9 mouse cellular contexts compared by ENCODE assay signal in the genomic region with DNA sequence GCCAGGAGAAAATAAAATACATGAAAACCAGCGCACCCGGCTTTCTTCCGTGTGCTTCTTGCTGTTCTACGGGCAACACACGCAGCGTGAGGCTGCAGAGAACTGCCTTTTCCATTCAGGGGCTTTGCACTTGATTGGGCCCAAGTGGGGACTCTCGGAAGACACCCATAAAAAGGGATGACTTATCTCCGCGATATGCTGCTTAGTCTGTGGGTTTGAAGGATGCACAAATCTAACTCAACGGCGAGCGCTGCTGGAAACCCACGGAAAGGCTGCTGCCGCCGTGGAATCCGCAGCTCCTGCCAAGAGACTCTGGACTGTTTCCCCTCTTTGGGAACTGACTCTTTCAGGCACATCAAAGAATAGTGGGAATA.
DNase-seq lines count a peak whose midpoint lies in the region; ATAC-seq and TF ChIP-seq lines count a peak whose summit lies in the region.
"Had no signal": no experiment of that assay in that cellular context is flagged by ENCODE, and none has a peak within 500 bp of the region (broad histone marks: within the 10 kb centered on the region; RNA-seq: fewer than 3 reads in every experiment).

No protein-coding gene starts in this region.

- no peaks in the 10 kb centered on the region for H3K9me3 ChIP-seq in neural tube, embryonic 13.5 days
- H3K9me3 ChIP-seq: liver, embryonic 13.5 days had no signal

- peak overlapping the region; percentile 56 for H3K4me3 ChIP-seq in layer of hippocampus, adult 2 months
- H3K4me3 ChIP-seq in neural tube, embryonic 13.5 days: peak overlapping the region; percentile 25
- H3K4me3 ChIP-seq: liver, embryonic 13.5 days had no signal

- WGBS in neural tube, embryonic 13.5 days: 36% methylated on average over 16 of the region's 16 CpGs

- peak overlapping the region; percentile 52 for H3K4me2 ChIP-seq in neural tube, embryonic 13.5 days
- H3K4me2 ChIP-seq: liver, embryonic 13.5 days had no signal

- H3K27me3 ChIP-seq in neural tube, embryonic 13.5 days: no peaks in the 10 kb centered on the region
- H3K27me3 ChIP-seq: liver, embryonic 13.5 days had no signal

- peak overlapping the region; percentile 49 for H3K9ac ChIP-seq in neural tube, embryonic 13.5 days
- H3K9ac ChIP-seq: liver, embryonic 13.5 days had no signal

- no peaks in the 10 kb centered on the region for H3K36me3 ChIP-seq in neural tube, embryonic 13.5 days
- H3K36me3 ChIP-seq: liver, embryonic 13.5 days had no signal

- H3K27ac ChIP-seq in layer of hippocampus, adult 2 months: peak overlapping the region; percentile 84
- H3K27ac ChIP-seq in neural tube, embryonic 13.5 days (replicated peaks): peak overlapping the region; percentile 77
- H3K27ac ChIP-seq: liver, embryonic 13.5 days had no signal

- DNase-seq in gastrocnemius, postnatal 14 days: peak; percentile 35
- DNase-seq in gastrocnemius, postnatal 36 days: no peak
- peak; percentile 26 for DNase-seq in fibroblast of lung, adult 2 months (ENCODE audit: low read depth)
- DNase-seq in layer of hippocampus, adult 2 months (ENCODE audit: low spot score in 2 of 2): peak; percentile 49
- no peak for DNase-seq in thymus, postnatal 14 days
- DNase-seq in adrenal gland, postnatal 36 days: no peak
- no peak for DNase-seq in urinary bladder, postnatal 10 days (ENCODE audit: low spot score)
- DNase-seq: liver, embryonic 13.5 days had no signal

- no peak for TF ChIP-seq CTCF in layer of hippocampus, adult 2 months (conservative IDR thresholded peaks at IDR 0.05)

- H3K4me1 ChIP-seq in neural tube, embryonic 13.5 days (replicated peaks): peaks cover 43% of the 10 kb centered on the region
- H3K4me1 ChIP-seq: liver, embryonic 13.5 days had no signal

- ATAC-seq in neural tube, embryonic 13.5 days (ENCODE audit: low read depth): peak; percentile 69

- intact Hi-C loops in gastrocnemius, postnatal 14 days (cut with DNase I; ENCODE audit: low total_unique reads): no loop called here
- intact Hi-C loops in gastrocnemius, postnatal 36 days (cut with DNase I): no loop called here

Comparison
In these comparisons a context has a peak if more than half of its experiments do, and no peak if none do; other contexts are left out.
1. DNase-seq: peak in gastrocnemius, postnatal 14 days (single experiment), fibroblast of lung, adult 2 months (single experiment) and layer of hippocampus, adult 2 months (2 of 2); none in gastrocnemius, postnatal 36 days (0 of 2), thymus, postnatal 14 days (single experiment), adrenal gland, postnatal 36 days (0 of 2) and urinary bladder, postnatal 10 days (single experiment).